Mouse (Mus musculus) Patski (cell line): ENCODE results near the gene Ank. TPM values are rescaled to one million over a fixed set of nuclear protein-coding genes. Genes with fewer than 3 reads are reported as not detected.
A peak's percentile ranks its signal among the peaks of the same experiment; 100 is the strongest.
"Not testable (repeated sequence)": the region's sequence is repeated elsewhere in the genome, so short reads cannot be mapped to it uniquely, and the experiment has no call there.

Experiments used
- ATAC-seq: fragments of 100-300 bp; one replicate; pipeline ENCODE4 v1.8.0; 2021
- CTCF ChIA-PET: fragments of 350-600 bp; sonication (Branson Sonifier 250); formaldehyde crosslinking; loops from one replicate; lab custom pipeline; 2022; ENCODE audit warnings: inconsistent platforms; lab: Charles Lee
- POLR2A ChIA-PET: fragments of 350-600 bp; sonication (Branson Sonifier 250); formaldehyde crosslinking; loops from one replicate; lab custom pipeline; 2022; ENCODE audit warnings: antibody characterized with exemption, inconsistent platforms; lab: Charles Lee
- DNase-seq: peaks from one replicate; pipeline ENCODE4 v3.0.0-alpha.2; 2011; ENCODE audit warnings: low read depth, low spot score
- H3K27me3 ChIP-seq: fragments of 371-371 bp; one replicate; pipeline ENCODE4 v1.5.1; 2021
- CTCF ChIP-seq: fragments of 100-300 bp; IDR thresholded peaks from one replicate; pipeline ENCODE4 v1.5.1; 2021
- in situ Hi-C: fragments of 300-500 bp; cut with MboI; formaldehyde crosslinking; loops from 3 replicates; pipeline ENCODE4 v1.11.1; 2018; ENCODE audit warnings: low pct_unique_long_range_greater_than_20kb, mixed read lengths
- polyA plus RNA-seq: library from polyadenylated mRNA; unstranded; gene quantifications from one replicate; pipeline ENCODE4 v1.2.3, GENCODE M21; 2021

Gene Ank
- polyA plus RNA-seq, 1 experiment from 2014 or later: 85.8 TPM

DNA sequence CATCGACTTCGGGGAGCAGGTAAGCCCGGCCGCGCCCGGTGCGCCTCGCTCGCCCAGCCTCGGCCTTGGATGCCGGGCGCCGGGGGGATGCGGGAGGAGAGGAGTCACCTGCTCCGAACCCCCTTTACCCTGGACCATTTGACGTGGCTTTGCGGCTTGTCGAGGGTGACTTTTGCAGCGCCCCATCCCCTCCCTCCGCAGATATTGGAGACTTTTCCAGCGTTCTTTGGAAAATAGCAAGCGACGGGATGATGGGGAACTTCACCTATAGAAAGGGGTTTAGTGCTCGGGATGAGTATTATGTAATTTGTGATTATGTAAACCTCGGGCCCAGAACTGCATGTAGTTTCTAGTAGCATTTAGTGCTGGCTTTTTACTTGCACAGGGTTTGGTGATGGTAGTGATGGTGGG is 609 bp downstream of the Ank start:
- H3K27me3 ChIP-seq: no peaks in the 10 kb centered on the region
- CTCF ChIA-PET: interaction anchor here (3.4 kb wide), 1 partner anchor 141 kb away, joined by 40 read pairs; no protein-coding TSS in a partner anchor
- in situ Hi-C loops: no loop called here
- ATAC-seq (peak; percentile 40), DNase-seq (no peak)
- POLR2A ChIA-PET: no interaction called here
- no peak for TF ChIP-seq CTCF

DNA sequence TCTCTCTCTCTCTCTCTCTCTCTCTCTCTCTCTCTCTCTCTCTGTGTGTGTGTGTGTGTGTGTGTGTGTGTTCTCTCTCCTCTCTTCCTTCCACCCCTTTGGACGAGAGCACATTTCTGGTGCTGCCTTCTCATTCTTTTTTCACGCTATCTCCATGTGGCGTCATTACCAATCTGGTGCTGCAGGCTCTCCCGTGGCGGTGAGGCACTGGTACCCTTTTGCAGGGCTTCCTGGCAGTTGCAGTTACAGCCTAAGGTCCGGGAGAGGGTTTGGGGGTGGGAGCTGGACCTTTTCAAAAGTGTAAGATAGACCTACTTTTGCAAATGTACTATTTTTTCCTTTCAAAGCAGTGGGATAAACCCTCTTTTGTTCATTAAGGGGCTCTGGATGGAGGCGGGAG is 1.2 kb downstream of the Ank start:
- ATAC-seq (no peak), DNase-seq (no peak)
- TF ChIP-seq CTCF: no peak
- POLR2A ChIA-PET: interaction anchor here (0.7 kb wide), 1 partner anchor 42 kb away, joined by 3 read pairs; no protein-coding TSS in a partner anchor
- H3K27me3 ChIP-seq: no peaks in the 10 kb centered on the region
- in situ Hi-C loops: no loop called here
- CTCF ChIA-PET: no interaction called here

DNA sequence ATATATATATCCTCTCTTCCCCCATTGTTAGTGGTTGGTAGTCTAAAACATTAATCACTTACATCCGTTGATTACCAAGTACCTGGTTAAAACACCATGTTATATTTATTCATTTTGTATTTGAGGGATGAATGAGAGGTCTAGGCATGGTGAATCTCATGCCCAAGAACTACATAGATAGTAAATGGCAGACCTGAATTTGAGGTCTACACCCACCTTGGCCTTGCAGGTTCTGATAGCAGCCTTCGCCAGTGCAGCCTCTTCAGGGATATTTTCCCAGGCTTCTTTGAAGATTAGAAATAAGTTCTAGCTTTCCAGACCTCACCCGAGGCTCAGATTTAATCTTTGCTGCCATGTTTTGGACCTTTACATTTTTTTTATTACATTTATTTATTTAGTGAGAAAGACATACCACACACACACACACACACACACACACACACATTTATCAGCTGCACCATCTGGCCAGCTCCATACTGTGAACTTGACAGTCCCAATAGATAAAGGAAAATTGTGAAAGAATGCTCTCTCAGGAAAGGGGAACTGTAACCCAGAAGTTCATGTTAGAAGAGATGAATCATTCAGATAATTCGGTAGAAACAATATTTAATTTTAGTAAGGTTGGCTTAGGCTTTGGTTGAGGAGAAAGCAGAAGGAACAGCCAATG is 2.5 kb downstream of the Ank start:
- DNase-seq (no peak), ATAC-seq (no peak)
- H3K27me3 ChIP-seq: no peaks in the 10 kb centered on the region
- POLR2A ChIA-PET: interaction anchor here (0.6 kb wide), 1 partner anchor 109 kb away, joined by 3 read pairs; no protein-coding TSS in a partner anchor
- CTCF ChIA-PET: no interaction called here
- in situ Hi-C loops: no loop called here
- TF ChIP-seq CTCF: no peak

DNA sequence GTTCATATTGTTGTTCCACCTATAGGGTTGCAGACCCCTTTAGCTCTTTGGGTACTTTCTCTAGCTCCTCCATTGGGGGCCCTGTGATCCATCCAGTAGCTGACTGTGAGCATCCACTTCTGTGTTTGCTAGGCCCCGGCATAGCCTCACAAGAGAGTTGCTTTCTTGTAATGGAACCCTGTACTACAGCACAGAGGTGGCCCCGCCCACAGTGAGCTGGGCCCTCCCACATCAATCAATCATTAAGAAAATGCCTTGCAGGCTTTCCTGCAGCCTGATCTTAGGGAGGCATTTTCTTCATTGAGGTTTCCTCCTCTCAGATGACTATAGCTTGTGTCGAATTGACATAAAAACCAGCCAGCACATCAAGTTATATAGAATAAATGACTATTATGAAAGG is 3.9 kb downstream of the Ank start:
- POLR2A ChIA-PET, ATAC-seq, H3K27me3 ChIP-seq, in situ Hi-C loops, DNase-seq: not testable (repeated sequence)
- CTCF ChIA-PET: interaction anchor here (1.4 kb wide), 1 partner anchor 113 kb away, joined by 3 read pairs; no protein-coding TSS in a partner anchor

DNA sequence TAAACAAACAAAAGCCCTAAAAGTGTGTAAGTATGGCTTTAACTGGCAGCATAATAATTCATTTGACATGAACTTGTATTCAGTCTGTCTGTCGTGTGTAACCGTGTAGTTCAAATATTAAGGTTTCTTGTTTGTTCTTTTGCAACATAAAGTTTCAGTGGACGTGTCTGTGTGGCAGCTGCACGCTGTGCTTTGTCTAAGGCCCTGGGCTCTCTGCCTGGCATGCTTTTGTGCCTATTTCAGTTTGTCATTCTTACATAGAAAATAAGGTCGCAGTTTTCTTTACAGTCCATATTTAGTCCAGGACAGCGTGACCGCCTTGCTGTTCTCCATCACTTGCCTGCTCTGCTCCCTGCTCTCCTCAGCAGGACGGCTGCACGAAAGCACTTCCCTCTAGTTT is 5.8 kb downstream of the Ank start:
- ATAC-seq: no peak
- H3K27me3 ChIP-seq: no peaks in the 10 kb centered on the region
- in situ Hi-C loops: no loop called here
- ChIA-PET POLR2A (no interaction called here), CTCF (interaction anchor here (1.7 kb wide), 1 partner anchor 146 kb away, joined by 5 read pairs; no protein-coding TSS in a partner anchor)
- no peak for TF ChIP-seq CTCF
- DNase-seq: no peak

DNA sequence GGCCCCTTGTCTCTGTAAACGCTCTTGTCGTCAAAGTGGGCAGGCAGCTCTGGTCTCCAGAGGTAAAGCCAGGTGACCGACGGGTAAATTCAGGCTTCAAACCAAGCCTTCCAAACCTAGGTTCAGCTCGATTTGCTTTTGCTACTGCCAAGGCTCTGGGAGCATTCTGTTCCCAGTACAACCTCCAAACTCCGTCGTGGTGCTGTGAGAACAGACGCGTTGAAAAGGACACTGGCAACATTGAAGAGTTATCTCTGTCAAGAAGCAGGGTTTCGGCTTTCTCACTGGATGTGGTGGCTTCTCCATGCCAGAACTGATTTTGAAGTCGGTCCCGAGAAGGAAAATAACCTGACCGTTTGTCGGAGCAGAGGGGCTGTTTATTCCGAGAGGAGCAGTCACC is 9.5 kb downstream of the Ank start:
- ChIA-PET CTCF (no interaction called here), POLR2A (interaction anchor here (0.6 kb wide), 1 partner anchor 65 kb away, joined by 3 read pairs; no protein-coding TSS in a partner anchor)
- no peak for ATAC-seq
- no peak for TF ChIP-seq CTCF
- no peak for DNase-seq
- no peaks in the 10 kb centered on the region for H3K27me3 ChIP-seq
- in situ Hi-C loops: no loop called here

DNA sequence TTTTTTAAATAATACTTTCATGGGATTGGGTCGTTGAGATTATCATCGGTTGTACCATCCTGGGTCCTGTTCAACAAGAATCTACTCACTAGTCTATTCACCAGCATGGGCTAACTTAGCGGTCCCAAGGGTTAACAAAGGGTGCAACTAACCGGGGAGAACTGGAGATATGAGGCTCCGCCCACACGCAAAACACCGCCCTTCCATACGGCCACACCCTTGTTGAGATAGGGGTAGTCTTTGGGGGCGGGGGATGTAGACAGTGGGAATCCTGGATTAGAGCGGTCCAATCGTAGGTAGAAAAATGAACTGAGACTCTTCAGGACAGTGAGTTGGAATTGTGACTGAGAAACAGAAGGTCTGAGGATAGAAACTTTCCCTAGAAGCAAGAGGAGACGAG is 10.2 kb downstream of the Ank start:
- no peaks in the 10 kb centered on the region for H3K27me3 ChIP-seq
- DNase-seq: no peak
- ATAC-seq: no peak
- POLR2A ChIA-PET: interaction anchor here (0.6 kb wide), 1 partner anchor 64 kb away, joined by 3 read pairs; no protein-coding TSS in a partner anchor
- CTCF ChIA-PET: no interaction called here
- in situ Hi-C loops: no loop called here
- TF ChIP-seq CTCF: no peak

DNA sequence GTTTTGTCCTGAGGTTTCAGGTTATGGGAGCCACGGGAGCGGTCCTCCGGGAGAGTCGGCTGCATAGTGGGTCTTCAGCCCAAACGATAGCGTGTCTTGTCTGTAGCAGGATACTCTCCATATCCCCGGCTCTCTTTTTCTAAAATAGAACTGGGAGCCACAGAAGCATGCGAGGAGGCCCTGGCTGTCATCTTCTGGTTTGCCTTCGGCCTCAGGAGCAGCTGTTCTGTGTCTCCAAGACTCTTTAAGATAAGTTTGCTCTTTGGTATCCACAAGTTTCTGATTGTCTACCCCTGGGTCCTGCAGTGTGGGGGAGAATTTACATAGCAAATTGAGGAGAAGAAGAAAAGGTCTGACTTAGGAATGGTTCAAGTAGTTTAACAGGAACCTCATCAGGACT is 10.7 kb downstream of the Ank start:
- DNase-seq (no peak), ATAC-seq (no peak)
- in situ Hi-C loops: no loop called here
- no peaks in the 10 kb centered on the region for H3K27me3 ChIP-seq
- CTCF ChIA-PET: no interaction called here
- POLR2A ChIA-PET: no interaction called here
- no peak for TF ChIP-seq CTCF

DNA sequence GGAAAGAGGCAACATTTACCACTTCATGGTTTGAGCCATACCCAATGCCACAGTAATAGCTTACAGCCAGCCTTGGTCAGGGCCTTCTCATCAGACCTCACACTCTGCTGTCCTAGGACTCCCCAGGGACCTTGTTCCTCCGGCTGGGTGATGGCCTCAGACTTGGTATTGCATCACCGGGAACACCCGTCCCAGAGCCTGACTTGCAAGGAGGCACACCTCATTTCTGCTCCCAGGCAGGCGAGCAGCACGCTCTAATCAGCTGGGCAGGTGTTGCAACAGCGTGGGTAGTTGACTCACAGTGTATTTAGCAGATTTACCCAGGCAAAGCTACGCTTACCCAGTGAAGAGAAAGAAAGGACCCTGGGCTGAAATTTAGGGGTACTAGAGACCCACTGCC is 11.2 kb downstream of the Ank start:
- POLR2A ChIA-PET: no interaction called here
- ATAC-seq (peak; percentile 63), DNase-seq (no peak)
- TF ChIP-seq CTCF: no peak
- CTCF ChIA-PET: no interaction called here
- H3K27me3 ChIP-seq: no peaks in the 10 kb centered on the region
- in situ Hi-C loops: no loop called here

DNA sequence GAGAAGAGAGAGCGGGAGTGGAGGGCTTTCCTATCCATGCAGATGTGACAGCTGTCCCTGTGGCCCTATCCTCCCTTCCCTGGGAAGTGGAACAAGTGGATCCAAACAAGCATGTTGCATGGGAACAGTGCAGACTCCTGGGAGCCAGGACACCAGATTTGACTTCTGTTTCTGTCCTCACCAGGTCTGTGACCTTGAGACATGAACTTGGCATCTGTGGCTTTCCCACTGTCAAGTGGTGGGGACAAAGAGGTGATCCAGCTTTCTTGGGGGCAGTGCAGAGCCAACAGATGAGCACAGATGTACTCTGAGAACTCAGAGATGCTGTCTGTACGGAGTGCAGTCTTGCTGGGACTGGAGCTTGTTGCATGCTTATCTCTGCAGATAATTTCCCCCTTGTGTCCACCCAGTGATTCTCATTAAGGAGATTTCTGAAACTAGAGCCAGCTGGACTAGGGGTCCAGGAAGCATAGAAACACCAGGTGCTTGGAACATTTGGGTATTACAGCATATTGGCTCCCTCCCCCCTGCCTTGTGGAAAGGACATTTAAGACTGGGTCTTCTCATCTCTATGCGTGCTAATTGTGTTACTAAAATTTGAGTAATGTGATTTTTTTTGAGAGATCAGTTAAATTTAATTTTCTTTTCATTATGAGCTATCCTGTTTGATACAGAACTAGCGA is 14.0 kb downstream of the Ank start:
- no peak for ATAC-seq
- in situ Hi-C loops: no loop called here
- ChIA-PET POLR2A (interaction anchor here (0.6 kb wide), 1 partner anchor 12 kb away, joined by 3 read pairs; no protein-coding TSS in a partner anchor), CTCF (interaction anchor here (1.3 to 1.6 kb wide), 2 partner anchors 10 to 15 kb away, joined by 4 to 5 read pairs; no protein-coding TSS in a partner anchor)
- DNase-seq: no peak
- no peak for TF ChIP-seq CTCF
- no peaks in the 10 kb centered on the region for H3K27me3 ChIP-seq

DNA sequence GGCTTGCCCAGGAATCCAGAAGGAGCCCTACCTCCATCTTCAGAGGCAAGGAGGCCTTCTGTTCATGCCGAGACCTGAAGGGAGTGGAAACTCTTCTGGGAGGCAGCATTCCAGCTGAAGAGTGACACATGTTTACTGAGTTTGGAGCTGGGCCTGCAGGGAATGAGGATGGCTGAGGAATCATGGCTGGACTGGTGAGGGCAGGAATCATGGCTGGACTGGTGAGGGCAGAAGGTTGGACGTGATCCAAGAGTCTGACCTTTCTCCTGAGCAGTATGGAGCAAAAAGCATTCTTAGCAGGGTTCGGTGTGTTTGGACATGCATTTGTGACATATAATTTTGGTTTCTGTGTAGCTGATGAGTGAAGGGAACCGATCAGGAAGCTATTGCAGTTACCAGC is 15.5 kb downstream of the Ank start:
- DNase-seq (no peak), ATAC-seq (no peak)
- in situ Hi-C loops: no loop called here
- no peak for TF ChIP-seq CTCF
- H3K27me3 ChIP-seq: no peaks in the 10 kb centered on the region
- ChIA-PET POLR2A (interaction anchor here (0.6 kb wide), 1 partner anchor 9 kb away, joined by 3 read pairs; no protein-coding TSS in a partner anchor), CTCF (interaction anchor here (1.2 to 1.4 kb wide), 2 partner anchors 16 to 35 kb away, joined by 3 to 4 read pairs; no protein-coding TSS in a partner anchor)
